Mouse (Mus musculus): ENCODE measurements at regions not wholly inside any gene's neighbourhood (a gene's known extent, or its start where the extent isn't known, plus 50 kb on each side); places are given as distances from the start of the nearest gene placed in this dataset.

DNA sequence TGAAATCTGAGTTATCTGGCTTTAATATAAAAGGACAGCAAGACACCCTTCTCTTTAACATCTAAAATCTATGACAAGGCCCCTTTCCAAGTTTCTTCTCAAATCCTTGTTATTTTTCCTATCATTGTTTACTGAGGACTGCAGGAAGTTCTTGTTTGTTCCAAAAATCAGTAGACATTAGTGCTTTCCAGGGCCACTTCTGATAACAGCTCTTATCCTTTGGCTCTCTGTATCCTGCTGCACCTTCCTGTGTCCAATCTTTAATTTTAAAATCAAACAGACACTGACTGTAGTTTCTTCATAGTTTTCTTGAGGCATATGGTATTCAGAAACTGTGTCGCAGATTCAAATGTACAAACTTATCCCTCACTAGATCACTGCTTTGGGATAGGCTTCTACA is 128.1 kb upstream of the Abcb5 start:
- TF ChIP-seq CTCF (IDR thresholded peaks at IDR 0.05; ENCODE audit: extremely low read depth, insufficient read depth, insufficient read length, insufficient replicate concordance) (no peak), POLR2A (IDR thresholded peaks at IDR 0.05; ENCODE audit: low read depth, low read length) (no peak)
